Comparison of ENCODE assay signal across 30 mouse cellular contexts in genomic region chr7:127223106-127223505, GRCm38 (mm10). TPM values are rescaled to one million over a fixed set of nuclear protein-coding genes. Genes with fewer than 3 reads are reported as not detected.
DNase-seq lines count a peak whose midpoint lies in the region; ATAC-seq and TF ChIP-seq lines count a peak whose summit lies in the region.
"Had no signal": no experiment of that assay in that cellular context is flagged by ENCODE, and none has a peak within 500 bp of the region (broad histone marks: within the 10 kb centered on the region; RNA-seq: fewer than 3 reads in every experiment).

No protein-coding gene starts in this region.

- H3K27ac ChIP-seq in ES-Bruce4 (ENCODE audit: insufficient read depth, low read length), result peak overlapping the region; percentile 99
- H3K27ac ChIP-seq in liver, embryonic 15.5 days (replicated peaks), result peak overlapping the region; percentile 96
- H3K27ac ChIP-seq: embryonic facial prominence, embryonic 10.5 days; embryonic facial prominence, embryonic 13.5 days; forebrain, embryonic 10.5 days; forebrain, embryonic 13.5 days; hindbrain, embryonic 10.5 days; hindbrain, embryonic 14.5 days; hindbrain, postnatal 0 days had no signal

- H3K36me3 ChIP-seq in E14TG2a.4 (ENCODE audit: insufficient read depth, low read length) (peaks cover 17% of the 10 kb centered on the region; the same call in 1 of the 2 replicates), ES-Bruce4 (ENCODE audit: control insufficient read depth, insufficient read depth, low read length, poor library complexity, severe bottlenecking) (no peaks in the 10 kb centered on the region)
- H3K36me3 ChIP-seq in liver, embryonic 15.5 days (replicated peaks), result 0 out of 2 replicates have a peak, but pooled peaks cover 2% of the 10 kb centered on the region
- H3K36me3 ChIP-seq: embryonic facial prominence, embryonic 13.5 days had no signal

- peak overlapping the region; percentile 47; the same call in 1 of the 2 replicates for H3K4me2 ChIP-seq in liver, embryonic 15.5 days
- H3K4me2 ChIP-seq: embryonic facial prominence, embryonic 13.5 days; forebrain, embryonic 13.5 days; heart, embryonic 11.5 days; hindbrain, embryonic 14.5 days had no signal

- WGBS in liver, embryonic 15.5 days (ENCODE audit: insufficient replicate concordance), result 87% methylated on average over 3 of the region's 3 CpGs

- TF ChIP-seq CTCF in E14TG2a.4 (conservative IDR thresholded peaks at IDR 0.05; ENCODE audit: low read length) (no peak), ES-Bruce4 (IDR thresholded peaks at IDR 0.05; ENCODE audit: low read depth, low read length) (no peak)

- H3K4me3 ChIP-seq in E14TG2a.4 (replicated peaks; ENCODE audit: low read length) (peak overlapping the region; percentile 43), ES-Bruce4 (ENCODE audit: low read depth, low read length) (no peak overlapping the region)
- no peak overlapping the region for H3K4me3 ChIP-seq in liver, embryonic 15.5 days (replicated peaks)
- H3K4me3 ChIP-seq: embryonic facial prominence, embryonic 10.5 days; embryonic facial prominence, embryonic 13.5 days; forebrain, embryonic 10.5 days; forebrain, embryonic 13.5 days; hindbrain, embryonic 10.5 days had no signal

- H3K9me3 ChIP-seq in E14TG2a.4 (ENCODE audit: low read length), result 0 out of 2 replicates have a peak, but pooled peaks cover 8% of the 10 kb centered on the region
- no peaks in the 10 kb centered on the region for H3K9me3 ChIP-seq in ES-Bruce4 (replicated peaks; ENCODE audit: control insufficient read depth, insufficient read depth, low read length, poor library complexity, severe bottlenecking)
- H3K9me3 ChIP-seq in liver, embryonic 15.5 days (replicated peaks), result no peaks in the 10 kb centered on the region
- H3K9me3 ChIP-seq: embryonic facial prominence, embryonic 10.5 days; embryonic facial prominence, embryonic 13.5 days; forebrain, embryonic 10.5 days; forebrain, embryonic 13.5 days had no signal

- ATAC-seq in liver, embryonic 15.5 days (ENCODE audit: insufficient read depth), result no peak
- ATAC-seq in erythroblast, adult 5-6 weeks (replicated peaks; ENCODE audit: low FRiP score, poor library complexity, severe bottlenecking), result no peak
- ATAC-seq: CD4-positive, CD25-positive, alpha-beta regulatory T cell, adult 4 months; forebrain, embryonic 13.5 days; forebrain, embryonic 16.5 days; hindbrain, postnatal 0 days; inflammation-experienced regulatory T-cells, adult 6 months had no signal

- TF ChIP-seq POLR2A in ES-Bruce4 (IDR thresholded peaks at IDR 0.05; ENCODE audit: insufficient read depth, low read length), result no peak

- peaks cover 94% of the 10 kb centered on the region for H3K4me1 ChIP-seq in E14TG2a.4 (replicated peaks; ENCODE audit: low read depth, low read length)
- H3K4me1 ChIP-seq in ES-Bruce4 (ENCODE audit: control insufficient read depth, insufficient read depth, low read length), result peaks cover 7% of the 10 kb centered on the region
- peaks cover 85% of the 10 kb centered on the region for H3K4me1 ChIP-seq in liver, embryonic 15.5 days (replicated peaks)
- H3K4me1 ChIP-seq: embryonic facial prominence, embryonic 13.5 days; forebrain, embryonic 10.5 days; forebrain, embryonic 13.5 days; hindbrain, embryonic 10.5 days had no signal

- DNase-seq in R1 (ENCODE audit: low read depth, low spot score), result peak; percentile 75
- DNase-seq in embryo, embryonic 10.5 days (ENCODE audit: low spot score), result no peak
- no peak for DNase-seq in gastrocnemius, postnatal 4 days (ENCODE audit: low spot score in 2 of 2)
- no peak for DNase-seq in spleen, postnatal 36 days (ENCODE audit: low spot score in 2 of 2)
- DNase-seq: adrenal gland, adult 2 months; adrenal gland, postnatal 14 days; cerebellum, adult 11 months; cerebellum, adult 2 months; cerebellum, adult 9-11 months; cerebellum, postnatal 25 days; embryo, embryonic 11 days; gastrocnemius, postnatal 10 days; gastrocnemius, postnatal 36 days; heart, adult 11 months; heart, postnatal 36 days had no signal

- 0 out of 2 replicates have a peak, but pooled peaks have one; percentile 37 for TF ChIP-seq EP300 in ES-Bruce4 (IDR thresholded peaks at IDR 0.05; ENCODE audit: insufficient read depth, low read depth, low read length)

- peak overlapping the region; percentile 46 for H3K9ac ChIP-seq in ES-Bruce4 (ENCODE audit: low read depth, poor library complexity, severe bottlenecking)
- H3K9ac ChIP-seq in liver, embryonic 15.5 days, result no peak overlapping the region
- H3K9ac ChIP-seq: embryonic facial prominence, embryonic 13.5 days; forebrain, embryonic 13.5 days; hindbrain, embryonic 14.5 days had no signal

- H3K27me3 ChIP-seq in E14TG2a.4 (ENCODE audit: insufficient read depth, low read length) (no peaks in the 10 kb centered on the region), ES-Bruce4 (ENCODE audit: control insufficient read depth, insufficient read depth, low read length, poor library complexity, severe bottlenecking) (no peaks in the 10 kb centered on the region)
- no peaks in the 10 kb centered on the region for H3K27me3 ChIP-seq in liver, embryonic 15.5 days
- H3K27me3 ChIP-seq: embryonic facial prominence, embryonic 13.5 days; forebrain, embryonic 13.5 days had no signal

RNA-seq across cellular contexts. Expression of gene Zfp553, which starts 9.8 kb away (rescaled TPM):
- polyA plus RNA-seq in ES-Bruce4 (2011; ENCODE audit: insufficient read depth, insufficient read length, low read depth, missing spikeins), result 52.1 and 57.0 TPM in 2 replicates
- 6.3 and 6.8 TPM in 2 replicates for polyA plus RNA-seq in liver, embryonic 15.5 days (2015; fragmentation: Nextera tagmentation; extraction: Ambion mirVana)
- total RNA-seq in gastrocnemius, postnatal 4 days (2021), result 1 to 10 TPM; 9.0 to 9.8 TPM
- total RNA-seq in erythroblast, adult 5-6 weeks (2015; ENCODE audit: low replicate concordance), result 1.5 and 5.2 TPM in 2 replicates
- total RNA-seq in erythroblast, adult 5-6 weeks (2017; ENCODE audit: low replicate concordance), result 2.0 and 3.2 TPM in 2 replicates

RNA-seq across cellular contexts. Expression of gene Sept1, which starts 9.8 kb away (rescaled TPM):
- polyA plus RNA-seq in ES-Bruce4 (2011; ENCODE audit: insufficient read depth, insufficient read length, low read depth, missing spikeins), result 210 and 229 TPM in 2 replicates
- polyA plus RNA-seq in liver, embryonic 15.5 days (2015; fragmentation: Nextera tagmentation; extraction: Ambion mirVana), result 9.4 and 9.7 TPM in 2 replicates
- 1 to 10 TPM; 7.4 to 7.6 TPM for total RNA-seq in gastrocnemius, postnatal 4 days (2021)
- 189 and 204 TPM in 2 replicates for total RNA-seq in erythroblast, adult 5-6 weeks (2015; ENCODE audit: low replicate concordance)
- total RNA-seq in erythroblast, adult 5-6 weeks (2017; ENCODE audit: low replicate concordance), result 179 and 191 TPM in 2 replicates

RNA-seq across cellular contexts. Expression of gene Mylpf, which starts 14.4 kb away (rescaled TPM):
- 278 and 351 TPM in 2 replicates for polyA plus RNA-seq in ES-Bruce4 (2011; ENCODE audit: insufficient read depth, insufficient read length, low read depth, missing spikeins)
- polyA plus RNA-seq in liver, embryonic 15.5 days (2015; fragmentation: Nextera tagmentation; extraction: Ambion mirVana), result 67.8 and 89.3 TPM in 2 replicates
- total RNA-seq in gastrocnemius, postnatal 4 days (2021), result over 10,000 TPM; 28,893 to 32,257 TPM
- 6.5 and 9.8 TPM in 2 replicates for total RNA-seq in erythroblast, adult 5-6 weeks (2015; ENCODE audit: low replicate concordance)
- total RNA-seq in erythroblast, adult 5-6 weeks (2017; ENCODE audit: low replicate concordance), result 16.2 and 61.5 TPM in 2 replicates
- total RNA-seq: hindbrain, postnatal 0 days had no signal
- polyA plus RNA-seq: adrenal gland, adult 2 months had no signal

RNA-seq across cellular contexts. Expression of gene Tbc1d10b, which starts 14.8 kb away (rescaled TPM):
- 42.8 and 55.5 TPM in 2 replicates for polyA plus RNA-seq in ES-Bruce4 (2011; ENCODE audit: insufficient read depth, insufficient read length, low read depth, missing spikeins)
- polyA plus RNA-seq in liver, embryonic 15.5 days (2015; fragmentation: Nextera tagmentation; extraction: Ambion mirVana), result 17.1 and 18.2 TPM in 2 replicates
- total RNA-seq in gastrocnemius, postnatal 4 days (2021), result 10 to 100 TPM; 48.0 to 51.7 TPM
- 8.1 and 23.0 TPM in 2 replicates for total RNA-seq in erythroblast, adult 5-6 weeks (2015; ENCODE audit: low replicate concordance)
- 77.5 and 122 TPM in 2 replicates for total RNA-seq in erythroblast, adult 5-6 weeks (2017; ENCODE audit: low replicate concordance)

RNA-seq across cellular contexts. Expression of gene Zfp771, which starts 21.0 kb away (rescaled TPM):
- polyA plus RNA-seq in ES-Bruce4 (2011; ENCODE audit: insufficient read depth, insufficient read length, low read depth, missing spikeins), result 8.2 and 8.7 TPM in 2 replicates
- 13.8 and 15.0 TPM in 2 replicates for polyA plus RNA-seq in liver, embryonic 15.5 days (2015; fragmentation: Nextera tagmentation; extraction: Ambion mirVana)
- total RNA-seq in gastrocnemius, postnatal 4 days (2021), result 10 to 100 TPM; 23.7 to 29.6 TPM
- 1.7 TPM in 1 of 2 replicates, not detected in the other for total RNA-seq in erythroblast, adult 5-6 weeks (2015; ENCODE audit: low replicate concordance)
- total RNA-seq in erythroblast, adult 5-6 weeks (2017; ENCODE audit: low replicate concordance), result 0.70 TPM in 1 of 2 replicates, not detected in the other

Comparison
In these comparisons a context has a peak if more than half of its experiments do, and no peak if none do; other contexts are left out.
1. RNA of gene Sept1, which starts 9.8 kb away (total RNA-seq): 179 to 204 TPM in erythroblast, adult 5-6 weeks; 7.4 to 7.6 TPM in gastrocnemius, postnatal 4 days; every median in the first group is over 10 times any median in the second.
2. RNA of gene Mylpf, which starts 14.4 kb away (total RNA-seq): 28,893 to 32,257 TPM in gastrocnemius, postnatal 4 days; 6.5 to 61.5 TPM in erythroblast, adult 5-6 weeks; every median in the first group is over 100 times any median in the second.